Mouse (Mus musculus) c-Kit-negative CD71-positive TER-119-positive erythroid progenitor cells, embryonic 14.5 days (primary cell): Measurements from ENCODE around the gene Gss.

Experiments used
- DNase-seq: peaks from one replicate; pipeline ENCODE4 v3.0.0-alpha.2; 2013; ENCODE audit warnings: low read depth, low spot score

The Gss gene

DNA sequence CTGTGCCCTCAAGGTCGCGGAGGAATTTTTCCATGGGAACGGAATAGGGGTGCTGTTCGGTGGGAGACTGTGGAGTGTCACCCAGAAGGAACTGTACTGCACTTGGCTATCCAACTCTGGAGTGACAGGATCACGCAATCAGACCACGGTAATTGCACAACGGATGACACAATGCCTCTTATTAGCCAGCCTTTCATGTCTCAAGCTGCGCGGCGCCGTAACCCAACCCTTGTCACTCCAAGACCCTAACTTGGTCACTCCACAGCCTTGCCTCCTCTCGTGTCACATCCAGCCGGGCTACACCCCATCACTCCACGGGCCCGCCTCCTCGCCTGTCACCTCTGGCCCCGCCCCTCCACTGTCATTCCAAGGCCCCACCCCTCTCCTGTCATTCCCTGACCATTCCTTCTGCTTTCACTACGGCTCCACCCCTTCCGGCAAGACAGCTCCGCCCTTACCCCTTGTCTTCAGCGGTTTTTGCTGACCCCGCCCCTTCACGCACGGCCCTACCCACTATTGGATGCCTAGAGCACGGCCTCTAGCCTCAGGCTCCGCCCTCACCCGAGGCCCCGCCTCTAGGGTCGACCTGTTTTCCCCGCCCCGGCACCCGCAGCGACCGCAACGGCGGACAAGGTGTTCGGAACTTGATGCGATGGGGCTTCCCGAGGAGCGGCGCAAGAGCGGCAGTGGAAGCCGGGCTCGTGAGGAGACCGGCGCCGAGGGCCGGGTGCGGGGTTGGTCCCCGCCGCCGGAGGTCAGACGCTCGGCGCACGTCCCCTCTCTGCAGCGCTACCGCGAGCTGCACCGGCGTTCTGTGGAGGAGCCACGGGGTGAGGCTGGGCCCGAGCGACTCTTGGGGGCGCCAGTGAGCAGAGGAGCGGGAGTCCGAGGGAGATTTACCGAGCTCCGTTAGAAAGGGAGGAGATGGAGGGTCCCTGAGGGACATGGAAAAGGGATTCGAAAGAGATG, 74.9 kb downstream of the Gss start, which contains the start of the genes Acss2 and Ggt7:
TSS of gene Acss2 (plus strand) at position 494 of the 969 bp plus-strand sequence.
TSS of gene Ggt7 (minus strand) at position 783 of the 969 bp plus-strand sequence.
- DNase-seq, result peak; percentile 96

DNA sequence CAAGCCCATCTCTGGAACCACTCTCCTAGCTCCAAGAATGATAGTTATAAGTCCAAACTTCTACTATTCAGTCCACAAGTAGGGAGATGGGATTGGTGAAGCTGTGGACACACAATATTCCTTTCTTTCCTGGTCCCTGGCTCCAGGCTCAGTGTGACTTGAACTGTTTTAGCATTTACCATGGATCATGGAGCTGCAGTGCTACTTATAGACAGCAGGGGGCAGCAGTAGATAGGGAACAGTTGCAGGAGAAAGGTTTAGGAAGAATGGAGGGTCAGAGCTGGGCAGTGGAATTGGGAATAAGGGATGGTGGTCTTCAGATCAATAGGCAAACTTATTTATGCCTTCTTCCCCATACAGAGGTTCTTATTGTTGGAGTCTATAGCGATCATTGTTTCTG, 76.7 kb downstream of the Gss start:
- DNase-seq, result peak; percentile 51

DNA sequence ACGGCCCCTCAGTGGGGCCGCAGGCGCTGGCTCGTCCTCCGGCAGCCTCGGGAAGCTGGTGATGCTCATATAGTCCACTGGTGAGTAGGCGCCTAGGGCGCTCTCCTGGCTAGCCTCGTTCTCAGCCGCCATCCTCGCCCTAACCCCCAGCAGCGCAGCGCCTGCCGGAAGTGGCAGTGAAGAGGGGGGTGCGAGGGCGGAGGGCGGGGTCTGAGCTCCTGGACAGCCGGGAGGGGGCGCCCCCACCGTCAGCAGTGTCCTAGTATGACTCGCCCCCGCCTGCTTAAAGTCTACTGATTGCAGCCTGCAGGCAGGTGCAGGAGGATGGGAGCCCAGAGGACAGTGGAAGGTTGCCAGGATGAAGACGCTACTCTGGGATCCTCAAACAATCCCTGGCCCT, 77.9 kb downstream of the Gss start:
- DNase-seq, result no peak

DNA sequence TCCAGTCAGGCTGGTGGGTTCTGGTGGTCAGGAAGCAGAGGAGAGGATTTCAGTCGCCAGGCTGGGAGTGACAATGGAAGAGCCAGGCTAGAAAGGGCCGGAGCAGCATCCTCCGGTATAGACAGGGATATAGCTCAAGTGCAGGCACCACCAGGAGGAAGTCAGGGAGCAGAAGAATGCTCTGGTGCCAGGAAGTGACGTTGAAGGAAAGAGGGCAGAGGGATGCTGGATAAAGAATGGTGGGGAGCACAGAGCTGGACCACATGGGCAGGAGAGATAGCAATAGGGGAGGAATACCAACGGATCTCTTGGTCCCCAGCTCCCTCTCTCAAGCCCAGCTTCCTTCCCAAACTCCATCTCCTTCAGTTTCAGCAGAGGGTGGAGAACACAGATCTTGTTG, 79.1 kb downstream of the Gss start:
- no peak for DNase-seq
